Mouse (Mus musculus) heart, embryonic 15.5 days (tissue): ENCODE results near the gene 9930104L06Rik. TPM values are rescaled to one million over a fixed set of nuclear protein-coding genes. Genes with fewer than 3 reads are reported as not detected.
"Not testable (repeated sequence)": the region's sequence is repeated elsewhere in the genome, so short reads cannot be mapped to it uniquely, and the experiment has no call there.

Source experiments
- ATAC-seq: fragments of 200-750 bp; cut with Nextera tagmentation; replicated peaks from 2 replicates; pipeline ENCODE4 v1.8.0; 2017; ENCODE audit warnings: low read depth, moderate TSS enrichment; ENCODE audit not compliant: insufficient number of reproducible peaks, insufficient read depth, low FRiP score
- H3K27ac ChIP-seq: fragments of 300-500 bp; sonication (generic); 2 replicates; pipeline ENCODE4 v1.5.1; 2015; ENCODE audit warnings: mild to moderate bottlenecking, inconsistent platforms
- H3K27me3 ChIP-seq: fragments of 300-500 bp; sonication (generic); 2 replicates; pipeline ENCODE4 v1.6.1; 2015; ENCODE audit warnings: inconsistent platforms
- H3K36me3 ChIP-seq: fragments of 300-500 bp; sonication (generic); 2 replicates; pipeline ENCODE4 v1.6.1; 2015; ENCODE audit warnings: mild to moderate bottlenecking, inconsistent platforms
- H3K4me1 ChIP-seq: fragments of 300-500 bp; sonication (generic); replicated peaks from 2 replicates; pipeline ENCODE4 v1.6.1; 2015; ENCODE audit warnings: inconsistent platforms
- H3K4me2 ChIP-seq: fragments of 300-500 bp; sonication (generic); 2 replicates; pipeline ENCODE4 v1.6.1; 2015; ENCODE audit warnings: inconsistent platforms, mild to moderate bottlenecking, moderate library complexity
- H3K4me3 ChIP-seq: fragments of 300-500 bp; sonication (generic); 2 replicates; pipeline ENCODE4 v1.5.1; 2015; ENCODE audit warnings: mild to moderate bottlenecking, inconsistent platforms
- H3K9ac ChIP-seq: fragments of 300-500 bp; sonication (generic); 2 replicates; pipeline ENCODE4 v1.6.1; 2015; ENCODE audit warnings: mild to moderate bottlenecking, inconsistent platforms
- H3K9me3 ChIP-seq: fragments of 300-500 bp; sonication (generic); replicated peaks from 2 replicates; pipeline ENCODE4 v1.6.1; 2016; ENCODE audit warnings: inconsistent platforms
- WGBS: fragments of 180-500 bp; shearing (Covaris S2); methylation state at CpG from one replicate; pipeline ENCODE4 v1.1.7; 2015; ENCODE audit warnings: mixed read lengths; 5-methylcytosine and 5-hydroxymethylcytosine counted together
- polyA plus RNA-seq: library from polyadenylated mRNA; unstranded; fragments of >200 nt; fragmentation: Nextera tagmentation; extraction: Ambion mirVana; gene quantifications from 2 replicates; pipeline ENCODE4 v1.2.1, GENCODE M21; 2015

The 9930104L06Rik gene
- polyA plus RNA-seq, 1 experiment from 2014 or later: 8.2 TPM

DNA sequence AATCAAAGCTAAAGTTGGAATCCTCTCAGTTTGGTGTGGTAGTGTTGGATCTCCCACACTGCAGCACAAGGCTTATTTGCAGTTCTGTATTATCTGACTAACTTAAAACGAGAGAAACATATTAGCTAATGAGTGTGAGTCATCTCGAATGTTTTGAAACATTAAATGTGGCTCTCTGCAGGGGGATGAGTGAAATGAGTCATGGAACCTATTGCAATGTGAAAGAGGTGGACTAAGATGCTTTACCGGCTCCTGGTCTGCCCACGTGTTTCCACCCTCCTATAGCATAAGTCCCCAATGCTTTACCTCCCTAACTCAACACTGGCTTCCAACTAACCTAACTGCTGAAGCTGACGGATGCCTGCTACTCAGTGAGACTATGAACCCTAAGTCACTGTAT, 8.7 kb upstream of the 9930104L06Rik start:
- Histone ChIP-seq H3K9me3 (no peaks in the 10 kb centered on the region), H3K27me3 (no peaks in the 10 kb centered on the region), H3K4me1 (no peaks in the 10 kb centered on the region), H3K4me2 (no peak overlapping the region), H3K4me3 (no peak overlapping the region), H3K9ac (no peak overlapping the region), H3K27ac (no peak overlapping the region), H3K36me3 (peaks cover 73% of the 10 kb centered on the region)
- WGBS: 89% methylated on average over 5 of the region's 5 CpGs
- no peak for ATAC-seq

GRCm38 (mm10) chr4:124939211-124939610, 2.4 kb downstream of the 9930104L06Rik start, which contains the start of gene Cdca8:
Gene Cdca8, minus strand, starts transcription at chr4:124939311.
- H3K9me3 ChIP-seq, H3K4me2 ChIP-seq, ATAC-seq, H3K27ac ChIP-seq, H3K27me3 ChIP-seq, H3K9ac ChIP-seq, H3K4me3 ChIP-seq, H3K36me3 ChIP-seq: not testable (repeated sequence)
- 89% methylated on average over 4 of the region's 4 CpGs for WGBS
- peaks cover 25% of the 10 kb centered on the region for H3K4me1 ChIP-seq

- H3K27me3 ChIP-seq: no peaks in the 10 kb centered on the region
- H3K4me3 ChIP-seq: no peak overlapping the region
- no peak overlapping the region for H3K27ac ChIP-seq
- no peak overlapping the region for H3K4me2 ChIP-seq
- 8% methylated on average over 4 of the region's 4 CpGs for WGBS
- peaks cover 8% of the 10 kb centered on the region; the same call in 1 of the 2 replicates for H3K36me3 ChIP-seq
- H3K9ac ChIP-seq: no peak overlapping the region
- ATAC-seq: no peak
- H3K4me1 ChIP-seq: peaks cover 4% of the 10 kb centered on the region
- no peaks in the 10 kb centered on the region for H3K9me3 ChIP-seq
These were observed 6.2 kb downstream of the 9930104L06Rik start for GRCm38 (mm10) chr4:124943022-124943421.

- Histone ChIP-seq H3K9me3 (no peaks in the 10 kb centered on the region), H3K36me3 (peaks cover 8% of the 10 kb centered on the region; the same call in 1 of the 2 replicates), H3K4me3 (no peak overlapping the region), H3K27me3 (no peaks in the 10 kb centered on the region), H3K27ac (no peak overlapping the region), H3K4me2 (no peak overlapping the region), H3K9ac (no peak overlapping the region), H3K4me1 (no peaks in the 10 kb centered on the region)
- WGBS: 59% methylated on average over 5 of the region's 5 CpGs
- no peak for ATAC-seq
These were observed 6.9 kb downstream of the 9930104L06Rik start for GRCm38 (mm10) chr4:124943781-124944180.

GRCm38 (mm10) chr4:124944961-124945360, 8.1 kb downstream of the 9930104L06Rik start:
- H3K4me2 ChIP-seq: no peak overlapping the region
- H3K36me3 ChIP-seq: 0 out of 2 replicates have a peak, but pooled peaks cover 4% of the 10 kb centered on the region
- H3K9ac ChIP-seq: no peak overlapping the region
- no peak for ATAC-seq
- no peaks in the 10 kb centered on the region for H3K4me1 ChIP-seq
- no peak overlapping the region for H3K4me3 ChIP-seq
- no peaks in the 10 kb centered on the region for H3K9me3 ChIP-seq
- H3K27me3 ChIP-seq: no peaks in the 10 kb centered on the region
- 60% methylated on average over 2 of the region's 2 CpGs for WGBS
- H3K27ac ChIP-seq: no peak overlapping the region

DNA sequence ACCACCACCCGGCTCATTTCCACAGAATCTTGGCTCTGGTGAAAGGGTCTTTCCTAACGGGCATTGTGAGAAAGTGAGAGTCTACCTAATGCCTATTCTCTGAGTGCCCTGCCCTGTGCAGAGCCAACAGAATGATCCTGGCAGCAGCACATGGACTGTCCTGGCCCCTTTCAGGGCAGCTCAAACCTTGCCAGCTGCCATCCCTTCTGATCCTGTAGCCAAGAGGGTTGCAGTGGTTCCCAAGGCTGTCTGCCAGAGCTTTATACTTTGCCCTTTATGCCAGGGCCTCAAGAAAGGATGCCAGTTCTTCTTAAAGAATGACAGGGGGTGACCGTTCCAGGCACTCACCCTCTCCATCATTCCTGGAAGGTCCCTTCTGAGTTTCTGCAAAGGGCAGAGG, 12.6 kb downstream of the 9930104L06Rik start:
- Histone ChIP-seq H3K27ac (no peak overlapping the region), H3K4me2 (no peak overlapping the region), H3K9ac (no peak overlapping the region), H3K27me3 (no peaks in the 10 kb centered on the region), H3K9me3 (no peaks in the 10 kb centered on the region), H3K36me3 (no peaks in the 10 kb centered on the region), H3K4me1 (no peaks in the 10 kb centered on the region), H3K4me3 (no peak overlapping the region)
- 84% methylated on average over 3 of the region's 3 CpGs for WGBS
- no peak for ATAC-seq

DNA sequence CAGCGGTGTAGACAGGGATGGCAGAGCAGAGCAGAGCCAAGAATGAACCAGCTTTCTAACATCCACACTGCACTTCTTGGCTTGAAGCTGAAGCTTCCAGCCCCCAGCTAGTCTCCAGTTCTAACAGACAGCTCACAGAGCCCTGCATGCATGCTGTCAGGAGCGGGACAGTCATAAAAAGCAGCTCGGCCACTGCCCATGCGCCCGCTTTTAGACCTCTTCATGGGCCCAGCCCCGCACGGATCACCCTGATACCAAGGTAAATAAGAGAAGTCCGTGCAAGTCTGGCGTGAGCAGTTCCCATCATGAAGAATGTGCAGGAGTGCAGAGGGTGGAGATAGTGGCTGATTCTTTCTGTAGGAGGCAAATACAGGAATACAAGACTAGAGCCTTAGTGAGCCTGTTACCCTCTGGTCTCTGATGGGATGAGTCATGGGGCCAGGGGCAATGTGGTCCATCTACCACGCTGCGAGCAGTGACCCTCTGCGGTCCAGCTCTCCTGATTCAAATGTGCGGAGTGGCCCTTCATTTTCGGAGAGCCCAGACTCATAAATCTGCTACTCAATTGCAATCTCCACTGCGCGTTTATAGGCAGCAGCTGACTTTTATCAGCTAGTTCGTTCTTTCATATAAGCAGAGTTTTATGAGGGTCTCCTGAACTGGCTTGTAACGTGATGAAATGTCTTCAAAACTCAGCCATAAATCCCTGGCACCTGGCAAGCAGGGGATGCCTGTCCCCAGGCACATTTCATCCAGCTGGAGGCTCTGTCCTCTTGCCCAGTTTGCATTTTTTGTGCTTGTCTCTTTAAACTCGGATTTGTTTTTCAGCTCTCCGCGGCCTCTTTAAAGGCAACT, 13.6 kb downstream of the 9930104L06Rik start:
- no peaks in the 10 kb centered on the region for H3K4me1 ChIP-seq
- H3K4me3 ChIP-seq: no peak overlapping the region
- 65% methylated on average over 21 of the region's 21 CpGs for WGBS
- no peak overlapping the region for H3K4me2 ChIP-seq
- H3K27me3 ChIP-seq: no peaks in the 10 kb centered on the region
- no peak overlapping the region for H3K9ac ChIP-seq
- no peaks in the 10 kb centered on the region for H3K36me3 ChIP-seq
- no peaks in the 10 kb centered on the region for H3K9me3 ChIP-seq
- no peak overlapping the region for H3K27ac ChIP-seq
- no peak; the same call in 1 of the 2 replicates for ATAC-seq

DNA sequence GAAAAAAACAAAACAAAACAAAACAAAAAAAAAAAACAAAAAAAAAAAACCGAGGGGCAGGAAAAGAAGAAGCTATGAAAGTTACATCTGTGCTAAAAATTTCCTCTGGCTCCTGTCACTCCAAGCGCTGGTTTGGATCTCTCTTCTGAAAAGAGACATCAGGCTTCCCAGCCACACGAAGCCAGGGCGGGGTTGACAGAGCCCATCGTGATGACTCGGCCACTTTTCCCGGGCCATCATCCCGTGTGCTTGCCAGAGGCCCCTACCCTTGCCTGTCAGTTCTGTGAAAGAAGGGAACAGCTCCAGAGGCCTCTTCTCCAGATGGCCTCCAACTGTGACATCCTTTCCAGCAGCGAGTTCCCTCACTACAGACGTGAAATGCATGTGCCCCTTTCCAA, 14.2 kb downstream of the 9930104L06Rik start:
- Histone ChIP-seq H3K27me3 (no peaks in the 10 kb centered on the region), H3K4me1 (no peaks in the 10 kb centered on the region), H3K9me3 (no peaks in the 10 kb centered on the region), H3K27ac (no peak overlapping the region), H3K4me2 (no peak overlapping the region), H3K36me3 (no peaks in the 10 kb centered on the region), H3K9ac (no peak overlapping the region), H3K4me3 (no peak overlapping the region)
- 26% methylated on average over 10 of the region's 10 CpGs for WGBS
- ATAC-seq: no peak

- Histone ChIP-seq H3K27ac (no peak overlapping the region), H3K9me3 (no peaks in the 10 kb centered on the region), H3K4me2 (no peak overlapping the region), H3K9ac (no peak overlapping the region), H3K4me3 (no peak overlapping the region), H3K4me1 (no peaks in the 10 kb centered on the region), H3K27me3 (peaks cover 4% of the 10 kb centered on the region; the same call in 1 of the 2 replicates), H3K36me3 (no peaks in the 10 kb centered on the region)
- WGBS: 47% methylated on average over 4 of the region's 4 CpGs
- ATAC-seq: no peak
These were observed 16.7 kb downstream of the 9930104L06Rik start for GRCm38 (mm10) chr4:124953546-124953945.

DNA sequence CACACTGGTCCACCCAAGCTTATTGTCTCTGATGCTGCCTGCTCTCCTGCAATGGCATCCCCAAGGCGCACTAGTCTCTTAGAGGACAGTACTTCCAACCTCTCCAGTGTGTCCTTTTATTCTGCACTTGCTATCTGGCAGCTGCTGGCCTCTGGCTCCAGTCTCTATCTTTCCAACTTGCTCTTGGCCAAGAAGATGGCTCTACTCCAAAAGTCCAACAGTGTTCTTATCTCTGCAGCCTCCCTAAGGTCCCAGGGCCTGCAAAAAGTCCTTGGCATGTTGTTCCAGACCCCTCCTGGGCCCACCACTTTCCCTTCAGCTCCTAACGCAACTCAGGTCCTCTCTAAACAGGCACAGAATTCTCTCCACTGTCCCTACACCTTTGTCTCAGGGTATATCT, 20.4 kb downstream of the 9930104L06Rik start:
- H3K4me3 ChIP-seq: no peak overlapping the region
- H3K4me1 ChIP-seq: no peaks in the 10 kb centered on the region
- no peak overlapping the region for H3K4me2 ChIP-seq
- no peak for ATAC-seq
- WGBS: 51% methylated on average over 2 of the region's 2 CpGs
- no peaks in the 10 kb centered on the region for H3K36me3 ChIP-seq
- peaks cover 4% of the 10 kb centered on the region; the same call in 1 of the 2 replicates for H3K27me3 ChIP-seq
- H3K9me3 ChIP-seq: no peaks in the 10 kb centered on the region
- H3K9ac ChIP-seq: no peak overlapping the region
- no peak overlapping the region for H3K27ac ChIP-seq

DNA sequence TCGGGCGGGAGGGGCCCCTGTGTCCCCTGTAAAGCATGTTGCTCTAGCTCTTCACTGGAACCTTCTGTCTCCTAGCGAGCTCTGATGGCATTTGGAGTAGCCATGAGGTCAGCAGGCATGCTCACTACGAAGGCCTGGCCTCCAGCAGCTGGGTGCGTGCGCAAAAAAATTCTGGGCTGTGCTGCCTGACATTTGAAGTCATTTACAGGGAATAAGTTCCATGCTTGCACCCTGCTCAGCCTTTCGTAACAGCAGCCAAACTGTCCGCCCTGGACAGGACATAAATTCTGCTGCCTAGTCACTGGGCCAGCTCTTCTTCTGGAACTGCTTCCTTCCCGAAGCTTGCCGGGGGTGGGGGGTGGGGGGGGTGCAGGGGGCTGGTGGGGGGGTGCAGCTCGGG, 22.2 kb downstream of the 9930104L06Rik start:
- WGBS: 49% methylated on average over 11 of the region's 11 CpGs
- Histone ChIP-seq H3K9me3 (no peaks in the 10 kb centered on the region), H3K27me3 (peaks cover 4% of the 10 kb centered on the region; the same call in 1 of the 2 replicates), H3K4me1 (no peaks in the 10 kb centered on the region), H3K4me2 (no peak overlapping the region), H3K36me3 (no peaks in the 10 kb centered on the region), H3K4me3 (no peak overlapping the region), H3K9ac (no peak overlapping the region), H3K27ac (no peak overlapping the region)
- ATAC-seq: no peak

- ATAC-seq: no peak
- Histone ChIP-seq H3K9ac (no peak overlapping the region), H3K4me2 (no peak overlapping the region), H3K9me3 (no peaks in the 10 kb centered on the region), H3K4me3 (no peak overlapping the region), H3K36me3 (no peaks in the 10 kb centered on the region), H3K27me3 (peaks cover 4% of the 10 kb centered on the region; the same call in 1 of the 2 replicates), H3K4me1 (no peaks in the 10 kb centered on the region), H3K27ac (no peak overlapping the region)
- WGBS: 81% methylated on average over 11 of the region's 11 CpGs
These were observed 24.1 kb downstream of the 9930104L06Rik start for GRCm38 (mm10) chr4:124960940-124961339.
